Mouse (Mus musculus) left cerebral cortex, postnatal 10 days (tissue): Measurements from ENCODE around the gene Fam170b. TPM values are rescaled to one million over a fixed set of nuclear protein-coding genes. Genes with fewer than 3 reads are reported as not detected.

ENCODE experiments used
- DNase-seq, 2 experiments: peaks; one replicate each; pipeline ENCODE4 v3.0.0; 2021 to 2022; ENCODE audit warnings: low spot score in 2 of 2, mixed read lengths in 1 of 2; ENCODE audit errors: extremely low spot score in 1 of 2
- intact Hi-C: fragments of 180-260 bp; cut with DNase I; formaldehyde crosslinking; loops from one replicate; pipeline ENCODE4 v1.15.1; 2025
- total RNA-seq, 2 experiments: library from RNA; stranded (reverse); gene quantifications; 2 replicates each; pipeline ENCODE4 v1.2.3; 2021

The Fam170b gene
- total RNA-seq, 2 experiments from 2014 or later, result not detected

- intact Hi-C loops, result no loop called here
Observed at GRCm38 (mm10) chr14:32871963-32872362, 38.2 kb downstream of the Fam170b start.

GRCm38 (mm10) chr14:32877549-32877948 is 43.8 kb downstream of the Fam170b start:
- intact Hi-C loops, result no loop called here
- DNase-seq, result no peak

More at GRCm38 (mm10) chr14:32871963-32872362, 38.2 kb downstream of the Fam170b start:
- DNase-seq, result no peak

GRCm38 (mm10) chr14:32880332-32880731 is 46.6 kb downstream of the Fam170b start:
- no peak for DNase-seq
- intact Hi-C loops, result no loop called here

GRCm38 (mm10) chr14:32881693-32882092 is 47.9 kb downstream of the Fam170b start:
- intact Hi-C loops, result no loop called here
- DNase-seq, result no peak

Other genes with a start within 250 kb of the Fam170b start
- not detected for gene Prrxl1, start 234.6 kb upstream of the Fam170b start, total RNA-seq
- under 1 TPM in 1 of 2 experiments, not detected in 1; 0.11 TPM for gene 3425401B19Rik, start 148.7 kb upstream of the Fam170b start, total RNA-seq
- under 1 TPM; 0.24 to 0.47 TPM for gene Tmem273, start 48.0 kb upstream of the Fam170b start, total RNA-seq
- 1 to 10 TPM; 4.6 to 5.4 TPM for gene Vstm4, start 22.8 kb downstream of the Fam170b start, total RNA-seq
- gene Lrrc18, start 157.4 kb downstream of the Fam170b start, total RNA-seq, result under 1 TPM; 0.13 to 0.99 TPM